Mouse (Mus musculus): ENCODE results near the gene Sox2.

Gene Sox2

GRCm38 (mm10) chr3:34658966-34659535, 8.8 kb downstream of the Sox2 start:
- DNase-seq (ENCODE audit: extremely low spot score, low read depth, low spot score): no peak

DNA sequence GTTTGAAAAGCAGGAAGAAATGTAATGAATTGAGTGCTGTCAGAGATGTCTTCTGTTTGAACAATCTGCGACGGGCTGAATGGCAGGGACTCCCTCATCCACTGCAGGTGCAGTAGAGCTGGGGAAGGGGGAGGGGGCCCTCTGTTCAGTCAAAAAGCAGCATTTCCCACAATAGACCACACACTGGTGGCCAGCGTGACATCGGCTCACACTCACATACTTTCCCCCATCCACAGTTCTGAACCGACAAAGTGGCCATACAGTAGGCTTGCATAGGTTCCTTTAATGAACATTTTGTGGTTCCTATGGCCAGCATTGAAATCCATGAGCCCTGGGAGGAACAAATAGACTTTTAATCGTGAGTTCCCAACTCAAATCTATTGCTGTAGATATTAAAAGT, 9.7 kb downstream of the Sox2 start:
- no peak for DNase-seq (ENCODE audit: extremely low spot score, low read depth, low spot score)

DNA sequence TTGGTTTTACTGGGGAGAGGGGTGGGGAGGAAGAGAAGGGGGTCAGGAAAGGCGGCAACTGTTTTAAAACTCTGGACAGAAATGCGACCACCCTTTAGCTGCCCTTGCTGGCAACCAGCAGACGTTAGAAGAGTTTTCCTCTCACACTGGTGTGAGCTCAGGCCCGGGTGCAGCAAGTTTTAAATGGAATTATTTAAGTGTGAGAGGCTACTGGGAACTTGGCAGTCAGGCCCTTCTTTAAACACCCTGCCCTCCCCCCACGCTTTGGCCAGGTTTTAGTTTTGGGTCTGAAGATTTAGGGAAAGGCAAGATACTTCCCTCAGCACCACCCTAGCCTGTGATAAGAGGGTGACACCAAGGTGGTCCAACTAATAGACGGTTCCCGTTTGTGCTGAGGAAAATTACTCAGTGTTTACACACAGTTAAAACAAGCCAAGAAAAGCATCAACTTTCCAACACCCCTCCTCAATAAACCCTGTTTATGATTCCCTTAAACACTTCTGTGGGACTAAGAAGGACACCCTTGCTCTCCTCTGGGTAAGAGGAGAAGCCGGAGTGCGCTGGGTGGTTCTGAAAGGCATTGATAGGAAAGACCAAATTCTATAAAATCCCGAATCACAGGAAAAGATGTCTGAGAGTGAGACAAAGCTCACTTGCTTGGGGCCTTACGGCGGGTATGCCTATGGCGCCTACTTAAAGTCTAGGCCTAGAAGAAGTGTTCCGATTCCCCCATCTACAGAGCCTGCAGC, 10.5 kb downstream of the Sox2 start:
- DNase-seq (ENCODE audit: extremely low spot score, low read depth, low spot score): no peak

GRCm38 (mm10) chr3:34661341-34662007, 11.3 kb downstream of the Sox2 start:
- no peak for DNase-seq (ENCODE audit: extremely low spot score, low read depth, low spot score)

DNA sequence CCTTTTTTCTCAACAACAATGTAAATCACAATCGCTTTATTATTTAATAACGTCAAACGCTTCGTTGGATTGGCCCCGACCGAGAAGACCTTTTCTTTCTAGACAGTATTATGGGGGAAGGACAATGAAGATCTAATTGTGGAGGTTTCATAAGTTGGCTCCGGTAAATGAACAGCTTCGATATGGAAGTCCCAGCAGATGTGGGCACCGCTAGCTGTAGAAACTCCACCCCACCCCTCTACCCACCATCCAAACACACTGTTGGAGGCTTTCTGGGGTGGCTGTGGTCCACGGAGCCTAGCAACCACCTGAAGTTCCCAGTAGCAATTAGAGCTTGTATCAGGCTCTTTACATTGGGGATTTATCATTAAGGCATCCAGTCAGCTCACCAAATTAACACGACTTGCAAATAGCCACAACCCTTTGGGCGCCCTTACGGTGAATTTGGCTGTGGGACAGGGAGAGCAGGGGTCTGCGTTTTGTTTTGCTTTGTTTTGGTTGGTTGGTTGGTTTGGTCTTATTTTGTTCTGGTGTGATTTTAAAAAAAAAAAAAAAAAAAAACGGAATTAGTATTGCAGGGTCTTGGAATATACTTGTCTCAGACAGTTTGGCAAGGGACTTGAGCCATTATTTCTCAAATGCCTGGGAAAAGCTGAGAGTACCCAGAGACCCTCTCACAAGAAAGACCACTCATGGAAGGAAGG, 12.0 kb downstream of the Sox2 start:
- DNase-seq (ENCODE audit: extremely low spot score, low read depth, low spot score): no peak

- no peak for DNase-seq (ENCODE audit: extremely low spot score, low read depth, low spot score)
Observed at GRCm38 (mm10) chr3:34662712-34663655, 12.8 kb downstream of the Sox2 start.

DNA sequence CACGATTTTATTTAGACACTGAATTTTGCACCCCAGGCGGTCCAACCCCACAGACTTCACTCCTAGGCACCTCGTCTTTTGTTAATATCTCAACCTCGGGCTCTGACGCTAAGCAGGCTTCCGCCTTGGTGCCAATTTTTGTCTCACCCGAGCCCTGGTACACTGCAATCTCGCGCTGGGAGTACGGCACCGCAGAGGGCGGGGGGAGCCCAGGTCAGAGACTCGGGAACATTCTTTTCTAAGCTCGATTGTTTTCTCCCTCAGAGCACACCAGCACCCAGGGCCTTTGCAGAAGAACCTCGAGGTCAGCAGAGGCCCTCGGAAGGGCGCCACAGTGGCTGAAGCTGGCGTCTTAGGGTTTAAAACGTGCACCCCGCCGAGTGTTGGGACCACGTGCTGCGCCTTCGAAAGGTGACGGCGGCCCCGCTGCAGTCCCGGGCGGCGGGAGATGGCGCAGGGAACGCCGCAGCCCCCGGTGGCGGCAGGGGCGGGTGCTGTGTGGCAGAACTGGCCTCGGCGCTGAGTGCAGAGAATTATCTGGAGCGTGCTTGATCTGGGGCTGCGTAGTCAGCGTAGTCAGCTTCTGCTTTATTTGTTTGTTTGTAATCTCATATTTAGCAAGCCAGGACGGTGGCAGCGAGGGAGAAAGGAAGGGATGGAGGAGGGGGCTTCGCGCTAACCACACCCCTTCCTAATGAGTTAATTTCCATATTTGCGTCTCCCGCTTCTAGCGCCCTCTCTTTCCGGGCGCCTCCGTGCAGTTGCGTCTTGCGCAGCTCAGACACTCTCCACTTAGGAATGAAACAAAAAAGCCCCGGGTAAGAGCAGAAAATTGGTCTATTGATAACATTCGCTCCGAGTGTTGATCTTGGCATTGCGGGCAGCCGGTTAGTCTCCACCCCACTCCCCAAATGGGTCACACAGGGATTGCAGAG, 13.8 kb downstream of the Sox2 start:
- DNase-seq (ENCODE audit: extremely low spot score, low read depth, low spot score): no peak

GRCm38 (mm10) chr3:34664636-34665531, 14.7 kb downstream of the Sox2 start:
- DNase-seq (ENCODE audit: extremely low spot score, low read depth, low spot score): no peak

- no peak for DNase-seq (ENCODE audit: extremely low spot score, low read depth, low spot score)
Observed at GRCm38 (mm10) chr3:34665751-34666665, 15.8 kb downstream of the Sox2 start.

DNA sequence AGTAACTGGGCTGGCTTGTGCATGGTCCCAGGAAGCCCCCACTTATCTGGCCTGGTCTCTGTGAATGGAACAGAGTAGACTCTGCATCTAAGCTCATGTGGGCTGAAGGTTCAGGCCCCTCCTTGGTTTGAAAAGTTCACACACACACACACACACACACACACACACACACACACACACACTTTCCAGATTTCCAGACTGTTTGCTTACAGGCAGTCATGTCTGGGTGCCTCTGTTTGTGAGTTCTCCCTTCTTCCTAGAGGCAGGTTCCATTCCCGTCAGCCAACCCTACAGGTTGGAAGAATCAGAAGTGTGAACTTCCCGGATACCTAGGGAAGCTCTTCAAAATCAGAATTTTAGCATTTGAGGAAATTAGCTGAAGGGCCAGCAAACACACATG, 17.0 kb downstream of the Sox2 start:
- DNase-seq (ENCODE audit: extremely low spot score, low read depth, low spot score): no peak

DNA sequence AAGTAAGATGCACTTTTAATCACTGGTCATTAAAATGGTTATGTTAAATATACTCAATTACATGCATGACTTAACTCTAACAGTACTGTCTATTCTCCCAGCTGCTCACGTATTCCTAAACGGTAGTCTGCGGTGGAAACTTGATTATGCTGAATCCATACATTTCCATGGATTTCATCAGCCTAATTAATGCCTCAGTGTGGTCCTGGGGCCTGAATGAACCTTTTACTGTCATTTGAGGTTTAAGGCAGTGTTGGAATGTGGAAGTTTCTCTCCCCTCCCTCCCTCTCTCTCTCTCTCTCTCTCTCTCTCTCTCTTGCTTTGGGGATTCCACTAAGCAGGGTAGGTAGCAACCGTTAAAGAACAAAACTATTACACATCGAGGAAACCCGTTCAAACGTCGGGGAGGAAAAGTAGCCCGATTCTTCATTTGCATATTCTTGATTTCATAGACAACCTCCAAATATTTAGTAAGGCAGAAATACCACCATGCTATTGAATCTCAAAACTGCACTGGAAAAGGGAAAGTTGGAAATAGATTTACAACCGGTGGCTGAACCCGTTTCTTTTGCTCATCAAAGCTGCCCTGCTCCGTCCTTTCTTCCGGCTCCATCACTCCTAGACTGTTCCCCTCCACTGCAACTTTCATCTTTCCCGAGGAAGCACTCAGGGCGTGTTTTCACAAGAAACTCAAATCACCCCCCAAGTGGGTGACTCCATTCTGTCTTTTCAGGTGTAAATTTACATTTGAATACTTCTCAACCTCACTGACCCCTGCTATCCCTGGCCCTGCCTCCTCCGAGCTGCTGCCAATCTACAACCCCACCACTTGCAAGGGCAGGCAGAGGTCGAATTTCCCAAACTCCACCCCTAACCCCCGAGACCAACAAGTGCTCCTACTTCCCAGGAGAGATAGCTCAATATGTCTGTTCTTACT, 17.9 kb downstream of the Sox2 start:
- no peak for DNase-seq (ENCODE audit: extremely low spot score, low read depth, low spot score)

DNA sequence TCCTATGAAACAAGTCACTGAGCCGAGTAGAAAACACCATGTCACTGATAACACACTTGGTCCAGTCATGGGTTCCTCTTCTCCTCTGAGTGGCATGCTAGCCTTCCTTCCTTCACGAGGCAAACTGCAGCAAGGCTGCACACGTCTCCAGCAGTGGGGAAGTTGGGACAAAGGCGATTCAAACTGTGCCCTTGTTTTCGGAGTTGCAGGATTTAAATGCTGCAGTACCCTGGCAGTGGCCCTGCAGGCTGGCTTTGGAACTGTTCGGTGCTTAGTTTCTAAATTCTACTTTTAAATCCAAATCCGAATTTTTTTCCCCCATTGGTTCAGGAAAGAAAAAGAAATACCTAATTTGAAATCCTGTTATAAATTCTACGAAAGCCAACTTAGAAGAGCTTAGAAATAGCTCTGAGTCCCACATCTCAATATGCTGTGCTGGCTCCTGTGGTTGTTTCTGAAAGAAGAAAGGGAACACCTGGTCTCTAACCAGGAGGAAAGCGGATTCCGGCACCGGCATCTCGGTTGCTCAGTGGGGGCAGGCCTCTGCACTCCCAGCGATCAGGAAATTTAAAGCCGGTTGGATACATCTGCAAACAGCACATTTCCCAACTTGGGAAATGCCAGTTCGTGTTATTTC, 20.9 kb downstream of the Sox2 start:
- no peak for DNase-seq (ENCODE audit: extremely low spot score, low read depth, low spot score)

GRCm38 (mm10) chr3:34678840-34679239, 28.6 kb downstream of the Sox2 start:
- no peak for DNase-seq (ENCODE audit: extremely low spot score, low read depth, low spot score)

DNA sequence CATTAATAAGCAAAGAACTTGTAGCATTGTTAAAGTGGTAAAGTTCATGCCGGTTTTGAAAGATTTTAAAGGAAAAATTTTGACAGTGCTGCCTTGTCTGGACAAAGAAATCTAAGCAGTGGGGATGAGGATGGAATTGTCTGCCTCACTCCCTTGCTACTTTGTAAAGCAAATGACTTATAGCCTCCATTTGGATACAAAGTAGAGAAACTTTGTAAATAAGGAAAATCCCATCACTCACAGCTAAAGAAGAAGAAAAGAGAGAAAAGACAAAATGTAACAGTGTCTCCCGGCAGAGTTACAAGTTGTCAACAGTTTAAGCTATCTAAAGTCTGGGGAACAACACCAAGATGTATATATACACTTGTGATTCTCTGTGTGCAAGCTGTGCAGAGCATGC, 29.2 kb downstream of the Sox2 start:
- no peak for DNase-seq (ENCODE audit: extremely low spot score, low read depth, low spot score)

DNA sequence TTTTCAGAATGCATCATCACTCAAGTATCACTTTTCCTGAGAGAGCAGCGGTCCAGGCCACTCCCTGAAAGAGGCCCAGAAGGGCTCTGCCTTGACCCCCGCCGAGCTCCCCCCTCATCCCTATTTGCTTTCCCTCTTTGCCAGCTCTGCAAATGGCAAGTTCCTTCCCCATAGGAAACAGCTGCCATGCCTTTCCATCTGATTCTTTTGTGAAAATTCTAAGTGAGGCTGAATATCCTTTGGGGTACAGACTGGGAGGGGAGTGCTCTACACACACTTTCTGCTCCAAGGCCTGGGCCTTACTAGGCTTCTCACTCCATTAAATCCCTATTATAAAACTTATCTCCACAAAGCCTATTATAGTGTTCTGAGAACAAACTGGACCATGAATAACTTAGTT, 29.7 kb downstream of the Sox2 start:
- DNase-seq (ENCODE audit: extremely low spot score, low read depth, low spot score): no peak

GRCm38 (mm10) chr3:34688072-34688471, 37.9 kb downstream of the Sox2 start:
- no peak for DNase-seq (ENCODE audit: extremely low spot score, low read depth, low spot score)
